Mouse (Mus musculus) midbrain, embryonic 13.5 days (tissue): ENCODE measurements around the gene Il2. TPM values are rescaled to one million over a fixed set of nuclear protein-coding genes. Genes with fewer than 3 reads are reported as not detected.

ENCODE experiments used
- ATAC-seq: fragments of 200-750 bp; cut with Nextera tagmentation; 2 replicates; pipeline ENCODE4 v1.8.0; 2017; ENCODE audit warnings: mild to moderate bottlenecking, moderate TSS enrichment, moderate library complexity
- H3K27ac ChIP-seq: fragments of 300-500 bp; sonication (generic); 2 replicates; pipeline ENCODE4 v1.5.1; 2015; ENCODE audit warnings: inconsistent platforms, mild to moderate bottlenecking, moderate library complexity
- H3K27me3 ChIP-seq: fragments of 300-500 bp; sonication (generic); 2 replicates; pipeline ENCODE4 v1.6.1; 2015; ENCODE audit warnings: mild to moderate bottlenecking, inconsistent platforms
- H3K36me3 ChIP-seq: fragments of 300-500 bp; sonication (generic); 2 replicates; pipeline ENCODE4 v1.6.1; 2015; ENCODE audit warnings: mild to moderate bottlenecking, inconsistent platforms
- H3K4me1 ChIP-seq: fragments of 300-500 bp; sonication (generic); replicated peaks from 2 replicates; pipeline ENCODE4 v1.6.1; 2015; ENCODE audit warnings: inconsistent platforms
- H3K4me2 ChIP-seq: fragments of 300-500 bp; sonication (generic); replicated peaks from 2 replicates; pipeline ENCODE4 v1.6.1; 2015; ENCODE audit warnings: moderate library complexity, mild to moderate bottlenecking, inconsistent platforms
- H3K4me3 ChIP-seq: fragments of 300-500 bp; sonication (generic); replicated peaks from 2 replicates; pipeline ENCODE4 v1.5.1; 2015; ENCODE audit warnings: mild to moderate bottlenecking, inconsistent platforms
- H3K9ac ChIP-seq: fragments of 300-500 bp; sonication (generic); replicated peaks from 2 replicates; pipeline ENCODE4 v1.6.1; 2015; ENCODE audit warnings: mild to moderate bottlenecking, inconsistent platforms
- H3K9me3 ChIP-seq: fragments of 300-500 bp; sonication (generic); 2 replicates; pipeline ENCODE4 v1.6.1; 2016; ENCODE audit warnings: mild to moderate bottlenecking, inconsistent platforms
- WGBS: fragments of 180-500 bp; shearing (Covaris S2); methylation state at CpG from one replicate; pipeline ENCODE4 v1.1.7; 2015; 5-methylcytosine and 5-hydroxymethylcytosine counted together
- polyA plus RNA-seq: library from polyadenylated mRNA; unstranded; fragments of >200 nt; fragmentation: Nextera tagmentation; extraction: Ambion mirVana; gene quantifications from 2 replicates; pipeline ENCODE4 v1.2.1, GENCODE M21; 2015

The Il2 gene
- polyA plus RNA-seq, 1 experiment from 2014 or later, result 0.43 TPM

DNA sequence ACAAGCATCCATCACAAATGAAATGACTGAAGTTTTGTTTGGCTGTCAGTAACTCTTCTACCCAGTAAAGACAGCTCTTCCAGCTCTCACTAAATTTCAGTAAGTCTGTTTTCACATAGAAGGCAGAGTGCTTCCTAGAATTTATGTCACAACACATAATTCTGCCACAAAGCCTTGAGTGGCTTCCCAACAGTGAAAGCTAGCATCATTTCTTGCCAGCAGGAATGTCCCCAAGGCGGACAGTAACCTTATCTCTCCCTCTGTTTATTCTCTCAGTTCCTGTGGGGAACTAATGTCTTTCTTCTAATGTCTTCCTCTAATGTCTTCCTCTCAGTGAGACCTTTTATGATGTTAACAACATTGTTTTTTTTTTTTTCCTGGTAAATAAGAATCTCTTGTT is 19.2 kb upstream of the Il2 start:
- H3K36me3 ChIP-seq, result no peaks in the 10 kb centered on the region
- H3K27me3 ChIP-seq, result no peaks in the 10 kb centered on the region
- H3K9ac ChIP-seq, result no peak overlapping the region
- H3K4me2 ChIP-seq, result no peak overlapping the region
- H3K27ac ChIP-seq, result no peak overlapping the region
- H3K9me3 ChIP-seq, result no peaks in the 10 kb centered on the region
- H3K4me1 ChIP-seq, result no peaks in the 10 kb centered on the region
- H3K4me3 ChIP-seq, result no peak overlapping the region
- WGBS, result 77% methylated on average over 1 of the region's 1 CpGs
- ATAC-seq, result no peak

- H3K36me3 ChIP-seq, result no peaks in the 10 kb centered on the region
- no peak for ATAC-seq
These were observed 16.1 kb upstream of the Il2 start for GRCm38 (mm10) chr3:37141827-37142226.

GRCm38 (mm10) chr3:37140168-37140906 is 14.6 kb upstream of the Il2 start:
- Histone ChIP-seq H3K9ac (no peak overlapping the region), H3K4me2 (no peak overlapping the region), H3K27ac (no peak overlapping the region), H3K4me3 (no peak overlapping the region), H3K9me3 (no peaks in the 10 kb centered on the region), H3K36me3 (no peaks in the 10 kb centered on the region), H3K27me3 (no peaks in the 10 kb centered on the region), H3K4me1 (no peaks in the 10 kb centered on the region)
- 89% methylated on average over 6 of the region's 6 CpGs for WGBS
- ATAC-seq, result no peak

More at GRCm38 (mm10) chr3:37141827-37142226, 16.1 kb upstream of the Il2 start:
- no peaks in the 10 kb centered on the region for H3K9me3 ChIP-seq
- H3K4me1 ChIP-seq, result no peaks in the 10 kb centered on the region
- no peak overlapping the region for H3K4me2 ChIP-seq
- no peak overlapping the region for H3K4me3 ChIP-seq
- H3K27ac ChIP-seq, result no peak overlapping the region
- H3K9ac ChIP-seq, result no peak overlapping the region
- 79% methylated on average over 2 of the region's 2 CpGs for WGBS
- no peaks in the 10 kb centered on the region for H3K27me3 ChIP-seq

DNA sequence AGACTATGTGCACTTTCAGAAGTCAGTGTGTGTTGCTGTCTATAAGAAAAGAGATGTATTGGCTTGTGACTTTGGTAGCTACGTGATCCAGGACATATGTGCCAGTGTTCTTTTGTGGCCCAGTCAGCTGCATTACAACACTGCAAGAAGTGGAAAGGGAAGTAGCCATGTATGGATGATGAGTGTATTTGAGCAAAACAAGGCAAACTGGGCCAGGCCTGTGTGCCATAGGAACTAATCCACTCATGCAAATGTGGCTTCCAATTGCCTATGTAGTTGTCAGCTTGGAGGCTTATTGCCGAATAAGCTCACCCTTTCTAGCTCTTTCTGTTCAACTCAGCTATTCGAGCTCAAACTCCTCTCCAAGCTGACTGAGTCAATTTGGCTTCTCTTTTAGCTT is 13.4 kb upstream of the Il2 start:
- H3K4me3 ChIP-seq, result no peak overlapping the region
- no peaks in the 10 kb centered on the region for H3K4me1 ChIP-seq
- no peak overlapping the region for H3K9ac ChIP-seq
- H3K4me2 ChIP-seq, result no peak overlapping the region
- no peak overlapping the region for H3K27ac ChIP-seq
- no peaks in the 10 kb centered on the region for H3K9me3 ChIP-seq
- no peak for ATAC-seq
- no peaks in the 10 kb centered on the region for H3K27me3 ChIP-seq
- WGBS, result 82% methylated on average over 3 of the region's 3 CpGs
- no peaks in the 10 kb centered on the region for H3K36me3 ChIP-seq

DNA sequence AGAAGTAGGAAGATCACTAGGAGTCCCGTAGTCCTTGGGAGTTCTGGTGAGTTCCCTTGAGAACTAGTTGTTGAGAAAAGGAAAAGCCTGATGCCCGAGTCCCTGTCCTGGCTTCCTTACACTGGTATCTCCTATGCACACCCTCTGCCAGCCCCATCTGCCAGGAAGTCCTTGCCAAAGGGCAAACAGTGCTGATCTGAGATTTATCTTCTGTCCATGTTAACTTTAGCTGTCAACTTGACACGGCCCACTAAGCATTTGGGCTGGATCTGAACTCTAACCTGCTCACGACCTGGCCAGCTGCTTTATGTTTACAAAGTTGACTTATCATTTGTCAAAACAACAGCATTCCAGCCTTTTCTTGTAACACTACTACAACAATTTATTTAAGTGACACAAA is 11.5 kb upstream of the Il2 start:
- Histone ChIP-seq H3K4me1 (no peaks in the 10 kb centered on the region), H3K4me2 (no peak overlapping the region), H3K27ac (no peak overlapping the region), H3K27me3 (no peaks in the 10 kb centered on the region), H3K36me3 (no peaks in the 10 kb centered on the region), H3K9ac (no peak overlapping the region), H3K9me3 (no peaks in the 10 kb centered on the region), H3K4me3 (no peak overlapping the region)
- ATAC-seq, result no peak
- WGBS, result 78% methylated on average over 4 of the region's 4 CpGs

DNA sequence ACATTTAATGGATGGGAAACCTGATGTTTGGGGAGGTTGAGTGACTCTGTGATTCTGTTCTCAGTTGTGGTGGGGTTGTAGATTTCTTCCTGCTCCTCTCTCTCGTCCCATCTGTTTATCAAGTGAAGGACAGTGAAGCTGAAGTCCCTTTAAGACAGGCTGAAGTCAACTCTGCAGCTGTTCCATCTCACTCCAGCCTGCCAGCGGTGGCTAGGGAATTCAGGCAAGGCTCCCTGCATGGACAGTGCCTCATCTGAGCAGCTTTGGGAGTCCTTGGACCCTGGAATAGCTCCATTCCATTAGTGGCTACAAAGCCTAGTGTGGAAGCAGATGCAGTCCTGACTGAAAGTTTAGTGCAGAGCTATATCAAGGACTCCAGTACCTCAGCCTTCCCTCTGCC is 3.3 kb upstream of the Il2 start:
- H3K4me2 ChIP-seq, result no peak overlapping the region
- 63% methylated on average over 2 of the region's 2 CpGs for WGBS

GRCm38 (mm10) chr3:37128269-37128668 is 2.5 kb upstream of the Il2 start:
- H3K4me3 ChIP-seq, result no peak overlapping the region
- no peaks in the 10 kb centered on the region for H3K36me3 ChIP-seq
- no peak overlapping the region for H3K4me2 ChIP-seq
- ATAC-seq, result no peak
- 63% methylated on average over 4 of the region's 4 CpGs for WGBS
- no peak overlapping the region for H3K27ac ChIP-seq
- no peaks in the 10 kb centered on the region for H3K4me1 ChIP-seq
- H3K9me3 ChIP-seq, result no peaks in the 10 kb centered on the region
- no peaks in the 10 kb centered on the region for H3K27me3 ChIP-seq
- H3K9ac ChIP-seq, result no peak overlapping the region

More for the DNA sequence above, 3.3 kb upstream of the Il2 start:
- H3K4me1 ChIP-seq, result no peaks in the 10 kb centered on the region
- H3K9me3 ChIP-seq, result no peaks in the 10 kb centered on the region
- no peaks in the 10 kb centered on the region for H3K36me3 ChIP-seq
- no peaks in the 10 kb centered on the region for H3K27me3 ChIP-seq
- no peak overlapping the region for H3K4me3 ChIP-seq
- H3K27ac ChIP-seq, result no peak overlapping the region
- ATAC-seq, result no peak
- H3K9ac ChIP-seq, result no peak overlapping the region

- no peak for ATAC-seq
- no peak overlapping the region for H3K4me2 ChIP-seq
These were observed 403 bp upstream of the Il2 start for GRCm38 (mm10) chr3:37126162-37126561.

DNA sequence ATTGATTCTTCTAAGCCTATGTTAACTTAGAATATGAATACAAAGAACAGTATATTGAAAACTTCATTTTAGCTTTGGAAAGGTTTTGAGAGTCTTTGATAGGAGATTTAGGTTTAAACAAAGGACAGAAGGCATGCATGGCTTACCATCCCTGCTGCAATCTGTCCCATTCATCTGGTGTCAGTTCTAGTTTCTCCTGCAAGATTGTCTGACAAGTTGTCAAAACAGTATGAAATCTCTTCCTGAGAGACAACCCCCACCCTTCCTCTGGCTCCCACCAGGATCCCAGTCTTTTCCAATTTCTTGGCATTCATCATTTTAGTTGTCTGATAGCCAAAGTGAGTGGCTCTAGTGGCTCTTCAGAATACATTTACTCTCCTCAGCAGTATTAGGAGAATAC is 35.0 kb downstream of the Il2 start:
- no peak overlapping the region for H3K4me3 ChIP-seq
- H3K27ac ChIP-seq, result no peak overlapping the region
- no peaks in the 10 kb centered on the region for H3K9me3 ChIP-seq
- no peaks in the 10 kb centered on the region for H3K27me3 ChIP-seq
- no peak for ATAC-seq
- no peak overlapping the region for H3K4me2 ChIP-seq
- H3K9ac ChIP-seq, result no peak overlapping the region
- H3K36me3 ChIP-seq, result no peaks in the 10 kb centered on the region
- no peaks in the 10 kb centered on the region for H3K4me1 ChIP-seq

More at GRCm38 (mm10) chr3:37126162-37126561, 403 bp upstream of the Il2 start:
- no peaks in the 10 kb centered on the region for H3K36me3 ChIP-seq
- WGBS, result 90% methylated on average over 4 of the region's 4 CpGs
- no peaks in the 10 kb centered on the region for H3K9me3 ChIP-seq
- H3K9ac ChIP-seq, result no peak overlapping the region
- no peak overlapping the region for H3K4me3 ChIP-seq
- no peaks in the 10 kb centered on the region for H3K4me1 ChIP-seq
- H3K27me3 ChIP-seq, result no peaks in the 10 kb centered on the region
- no peak overlapping the region for H3K27ac ChIP-seq

GRCm38 (mm10) chr3:37084860-37085259 is 40.9 kb downstream of the Il2 start:
- no peak for ATAC-seq
- H3K4me3 ChIP-seq, result no peak overlapping the region
- H3K4me2 ChIP-seq, result no peak overlapping the region
- WGBS, result 86% methylated on average over 4 of the region's 4 CpGs
- no peak overlapping the region for H3K9ac ChIP-seq
- no peaks in the 10 kb centered on the region for H3K36me3 ChIP-seq
- no peak overlapping the region for H3K27ac ChIP-seq
- H3K9me3 ChIP-seq, result no peaks in the 10 kb centered on the region
- H3K27me3 ChIP-seq, result no peaks in the 10 kb centered on the region
- H3K4me1 ChIP-seq, result no peaks in the 10 kb centered on the region

DNA sequence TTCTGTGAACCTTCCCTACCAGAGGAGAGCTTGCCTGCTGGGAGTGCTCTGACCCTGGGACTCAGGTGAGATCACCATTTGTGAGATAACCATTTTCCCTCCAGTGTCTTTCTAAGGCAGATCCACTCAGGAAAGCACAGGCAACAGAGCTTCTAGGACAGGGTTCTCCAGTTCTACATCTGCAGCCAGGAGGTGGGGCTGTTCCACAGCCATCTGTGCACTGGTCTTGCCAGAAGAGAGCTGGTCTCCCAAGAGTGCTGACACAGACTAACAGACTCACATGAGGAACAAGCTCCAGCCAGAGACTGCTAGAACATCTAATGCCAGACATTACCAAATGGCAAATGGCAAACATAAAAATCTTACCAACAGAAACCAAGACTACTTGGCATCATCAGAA is 52.5 kb downstream of the Il2 start:
- ATAC-seq, result no peak
- Histone ChIP-seq H3K4me3 (no peak overlapping the region), H3K4me1 (no peaks in the 10 kb centered on the region), H3K9me3 (peaks cover 5% of the 10 kb centered on the region; the same call in 1 of the 2 replicates), H3K27ac (no peak overlapping the region), H3K4me2 (no peak overlapping the region), H3K36me3 (no peaks in the 10 kb centered on the region), H3K9ac (no peak overlapping the region), H3K27me3 (no peaks in the 10 kb centered on the region)
